Mouse (Mus musculus): Measurements from ENCODE around the gene Tpcn1. TPM values are rescaled to one million over a fixed set of nuclear protein-coding genes. Genes with fewer than 3 reads are reported as not detected.

The Tpcn1 gene
- total RNA-seq, 2 experiments from 2014 or later = 29.7 to 35.5 TPM

DNA sequence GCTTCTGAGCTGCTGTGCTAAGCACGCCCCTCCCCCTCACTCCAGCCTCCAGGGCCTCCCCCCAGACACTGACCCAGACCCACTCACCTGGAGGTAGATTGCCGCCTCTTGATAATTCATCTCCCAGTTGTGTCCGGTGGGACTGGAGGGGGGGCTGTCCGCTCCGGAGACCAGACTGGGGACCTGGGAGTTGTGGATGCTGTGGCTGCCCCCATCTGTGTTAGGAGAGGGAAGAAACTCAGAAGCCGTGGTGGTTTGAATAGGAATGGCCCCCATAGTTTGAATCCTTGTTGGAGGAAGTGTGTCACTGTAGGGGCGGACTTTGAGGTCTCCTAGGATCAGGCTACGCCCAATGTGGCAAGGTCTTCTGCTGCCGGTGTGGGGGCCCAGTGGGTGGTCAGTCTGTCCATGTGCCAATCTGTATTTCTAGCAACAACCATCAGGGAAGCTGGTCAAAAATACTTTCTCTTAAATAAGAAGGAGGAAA lies 28.3 kb downstream of the Tpcn1 start:
- DNase-seq = peak; percentile 24 to 36

GRCm38 (mm10) chr5:120558762-120559161 lies 29.7 kb downstream of the Tpcn1 start:
- DNase-seq = peak; percentile 30 to 63

- no peak for DNase-seq
These were observed 30.4 kb downstream of the Tpcn1 start for GRCm38 (mm10) chr5:120558041-120558440.

DNA sequence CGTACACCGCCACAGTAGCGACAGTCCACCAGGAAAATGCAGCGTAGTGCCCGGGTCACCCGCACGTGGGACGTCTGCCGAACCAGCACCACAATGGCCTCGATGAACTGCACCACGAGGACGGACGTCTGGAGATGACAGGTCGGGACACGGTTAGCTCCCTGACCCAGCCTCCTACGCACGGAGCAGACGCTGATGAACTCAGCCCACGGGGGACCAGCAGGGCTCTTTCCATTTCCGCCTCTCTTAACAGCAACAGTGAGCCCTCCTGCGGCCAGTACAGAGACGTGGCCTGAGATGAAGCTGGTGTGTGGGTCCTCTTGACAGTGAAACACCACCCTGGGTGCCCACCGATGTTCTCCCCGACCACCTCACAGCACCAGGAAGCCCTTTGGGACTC lies 32.6 kb downstream of the Tpcn1 start:
- DNase-seq = no peak

- no peak for DNase-seq
These were observed 37.8 kb downstream of the Tpcn1 start for GRCm38 (mm10) chr5:120550673-120551072.

DNA sequence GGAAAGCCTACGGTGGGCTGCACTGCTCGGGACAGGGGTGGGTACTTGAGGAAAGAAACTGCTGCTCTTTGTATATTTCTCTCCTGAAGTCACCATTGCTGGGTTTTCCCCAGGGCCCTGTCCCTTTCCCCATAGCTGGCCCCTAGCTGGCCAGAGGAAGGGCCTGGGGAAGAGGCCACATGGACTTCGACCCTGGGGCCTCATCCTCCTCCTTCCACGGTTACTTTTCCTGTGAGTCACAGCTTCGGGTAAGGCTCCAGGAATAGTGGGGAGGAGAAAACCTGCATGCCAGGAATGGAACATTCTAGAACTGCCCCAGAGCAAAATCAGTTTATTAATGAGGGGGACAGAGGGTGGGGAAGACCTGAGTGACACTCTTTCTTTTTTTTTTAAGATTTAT lies 38.3 kb downstream of the Tpcn1 start:
- DNase-seq = no peak

DNA sequence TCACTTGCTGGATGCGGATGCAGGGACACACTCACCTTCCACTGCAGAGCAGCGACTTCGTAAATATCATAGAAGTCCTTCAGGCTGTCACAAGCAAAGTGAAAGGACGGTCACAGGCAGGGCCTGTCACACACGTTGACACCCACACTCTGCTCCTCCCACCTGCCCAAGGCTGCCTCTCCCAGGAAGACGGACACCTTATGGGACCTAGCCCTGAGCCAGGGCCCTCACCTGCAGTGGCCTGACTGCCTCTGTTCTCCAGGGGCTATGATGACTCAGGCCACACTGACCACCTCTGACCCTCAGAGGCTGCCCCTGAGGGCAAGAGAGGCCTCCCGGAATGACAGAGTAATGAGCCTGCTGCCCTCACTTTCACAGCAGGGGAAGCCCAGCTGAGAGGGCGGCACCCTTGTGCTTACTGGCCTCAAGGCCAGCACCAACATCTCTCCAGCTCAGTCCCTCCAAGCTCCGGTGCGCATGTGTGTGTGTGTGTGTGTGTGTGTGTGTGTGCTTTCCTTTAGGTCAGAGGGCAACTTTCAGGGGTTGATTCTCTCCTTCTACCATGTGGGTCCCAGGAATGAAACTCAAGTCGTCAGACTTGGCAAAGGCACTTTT lies 40.1 kb downstream of the Tpcn1 start:
- no peak for DNase-seq

DNA sequence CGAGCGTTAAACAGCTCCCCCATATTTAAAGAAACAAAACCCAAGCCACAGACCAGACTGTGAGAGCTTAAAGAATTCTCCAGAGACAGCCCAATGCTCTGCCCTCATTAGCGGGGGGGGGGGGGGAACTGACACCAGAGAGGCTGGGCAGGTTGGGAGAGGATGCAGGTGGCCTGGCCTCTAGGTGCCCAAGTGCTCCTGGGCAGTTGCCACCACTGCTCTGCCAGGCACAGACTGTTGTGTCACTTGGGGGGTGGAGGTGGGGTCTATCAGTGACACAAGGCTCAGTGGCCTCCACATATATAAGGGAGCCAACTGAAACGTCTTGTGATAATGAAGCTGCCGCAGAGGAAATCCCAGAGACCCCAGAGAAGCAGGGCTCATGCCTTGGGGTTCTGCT lies 51.8 kb downstream of the Tpcn1 start:
- no peak for DNase-seq

- DNase-seq = peak; percentile 53 to 62
These were observed 52.4 kb downstream of the Tpcn1 start for GRCm38 (mm10) chr5:120536046-120536445.

DNA sequence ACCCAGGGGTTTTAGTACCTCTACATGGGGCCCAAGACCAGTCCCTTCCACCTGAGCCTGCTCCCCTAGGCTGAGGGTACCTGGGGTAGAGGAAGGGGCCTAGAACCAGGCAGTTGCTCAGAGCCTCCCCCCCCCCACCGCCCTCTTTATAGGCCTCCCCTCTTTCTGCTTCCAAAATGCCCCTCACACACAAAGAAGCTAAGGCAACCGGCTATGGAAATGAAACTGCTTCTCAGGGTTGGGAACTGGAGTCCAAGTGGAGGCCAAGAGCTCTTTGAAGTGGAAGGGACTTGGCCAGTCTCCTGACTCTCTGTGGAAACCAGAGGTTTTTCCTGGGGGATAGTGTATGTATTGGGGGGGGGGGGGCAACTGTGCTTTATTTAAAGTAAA lies 53.8 kb downstream of the Tpcn1 start:
- DNase-seq = no peak

DNA sequence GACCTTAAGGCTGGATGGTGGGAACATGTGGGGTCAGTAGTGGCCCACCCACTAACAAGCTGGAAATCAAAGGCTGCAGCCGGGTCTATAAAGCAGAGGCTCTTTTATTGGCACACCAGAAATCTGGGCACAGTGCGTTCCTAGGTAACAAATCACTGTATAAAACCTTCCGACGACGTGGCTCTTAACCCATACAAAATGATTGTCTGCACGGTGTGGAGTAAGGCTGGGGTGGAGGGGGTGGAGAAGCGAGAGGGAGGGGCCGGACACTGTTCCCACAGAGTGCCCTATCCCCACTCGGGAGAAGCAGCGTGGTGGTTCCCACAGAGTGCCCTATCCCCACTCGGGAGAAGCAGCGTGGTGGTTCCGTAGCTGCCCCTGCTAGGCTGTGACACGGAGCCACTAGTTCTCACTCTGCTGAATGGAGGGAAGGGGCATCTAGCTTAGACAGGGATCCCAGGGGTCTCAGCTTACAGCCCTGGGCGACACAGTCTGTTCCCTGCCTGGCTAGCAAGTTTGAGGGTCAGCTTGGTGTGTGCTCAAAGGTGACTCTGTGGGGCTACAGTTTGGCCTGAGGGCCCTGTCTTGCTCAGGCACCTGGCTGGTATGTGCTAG lies 54.3 kb downstream of the Tpcn1 start:
- DNase-seq = no peak

DNA sequence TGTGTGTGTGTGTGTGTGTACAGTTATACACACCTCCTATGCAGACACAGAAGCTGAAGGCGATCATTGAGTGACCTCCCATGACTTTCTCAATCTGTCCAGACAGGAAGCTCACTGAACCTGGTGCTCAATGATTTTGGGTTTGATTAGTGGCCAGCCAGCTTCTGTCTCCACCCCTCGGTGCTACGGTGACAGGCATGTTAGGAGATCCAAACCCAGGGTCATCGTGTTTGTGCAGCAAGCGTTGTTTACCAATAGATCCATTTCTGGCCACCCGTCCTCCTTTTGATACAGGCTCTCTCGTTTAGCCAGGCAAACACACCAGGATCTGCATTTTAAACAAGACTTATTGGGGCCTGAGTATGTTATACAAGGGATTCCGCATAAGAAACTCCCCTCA lies 56.8 kb downstream of the Tpcn1 start:
- DNase-seq = no peak

- no peak for DNase-seq
These were observed 61.0 kb downstream of the Tpcn1 start for GRCm38 (mm10) chr5:120527296-120527964.

GRCm38 (mm10) chr5:120526311-120526710 lies 62.2 kb downstream of the Tpcn1 start:
- no peak for DNase-seq

DNA sequence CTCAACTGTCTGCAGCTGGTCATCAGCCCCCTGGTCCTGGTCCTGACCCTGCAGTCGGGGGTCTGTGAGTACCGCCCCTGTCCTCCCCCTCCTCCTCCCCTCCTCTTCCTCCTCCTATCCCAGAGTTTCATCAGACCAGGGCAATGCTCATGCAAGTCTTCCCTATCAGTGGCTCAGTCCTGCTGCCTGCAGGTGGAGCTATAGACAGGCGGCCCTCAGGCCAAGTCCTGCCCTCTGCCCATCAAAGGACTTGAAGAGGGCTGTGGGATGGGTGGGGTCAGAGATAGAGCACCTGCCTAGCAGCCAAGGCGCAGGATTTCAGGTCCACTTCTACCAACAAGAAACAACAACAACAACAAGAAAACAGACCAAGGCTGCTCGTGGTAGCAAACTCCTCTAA lies 62.7 kb downstream of the Tpcn1 start:
- no peak for DNase-seq

- DNase-seq = no peak
These were observed 63.7 kb downstream of the Tpcn1 start for GRCm38 (mm10) chr5:120524736-120525135.

DNA sequence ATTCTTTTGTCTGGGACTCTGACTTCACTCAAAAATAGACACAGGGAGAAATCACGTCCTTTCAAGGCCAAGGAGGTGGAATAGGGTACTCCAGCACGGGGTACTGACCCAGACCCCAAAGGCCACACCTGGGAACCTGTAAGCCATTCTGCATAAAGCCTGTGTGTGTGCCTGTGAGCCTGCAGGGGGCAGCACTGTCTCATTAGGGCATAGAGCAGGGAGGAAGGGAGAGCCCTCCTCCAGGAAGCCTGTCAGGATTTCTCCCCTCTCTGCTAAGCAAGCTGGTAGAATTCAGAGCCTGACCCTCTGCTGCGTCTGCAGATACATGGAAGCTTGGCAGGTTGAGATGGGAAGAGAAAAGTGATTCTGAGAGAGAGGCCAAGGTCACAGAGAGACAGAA lies 65.8 kb downstream of the Tpcn1 start:
- DNase-seq = peak in 1 of 2 experiments; percentile 53

DNA sequence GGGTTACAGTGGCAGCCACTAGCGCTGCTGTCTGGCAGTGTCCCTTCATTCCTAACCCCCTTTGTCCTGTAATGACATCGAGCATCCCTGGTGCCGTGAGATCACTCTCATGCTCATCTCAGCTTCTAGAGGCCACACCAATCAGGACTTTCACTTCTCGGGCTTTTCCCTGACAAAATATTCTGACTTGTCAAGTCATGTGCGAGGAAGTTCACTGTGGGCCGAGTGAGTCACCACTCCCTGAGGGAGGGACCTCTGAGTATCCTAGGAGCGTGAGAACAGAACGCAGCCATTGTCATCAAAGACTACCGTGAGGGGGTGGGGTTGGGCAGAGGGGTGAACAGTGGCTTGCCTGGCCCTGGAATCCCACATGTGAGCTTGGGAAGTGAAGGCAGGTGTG lies 70.9 kb downstream of the Tpcn1 start:
- peak; percentile 81 to 88 for DNase-seq

- DNase-seq = peak; percentile 76 to 77
These were observed 72.1 kb downstream of the Tpcn1 start for GRCm38 (mm10) chr5:120516221-120516984.

- no peak for DNase-seq
These were observed 73.0 kb downstream of the Tpcn1 start for GRCm38 (mm10) chr5:120515451-120515850.

DNA sequence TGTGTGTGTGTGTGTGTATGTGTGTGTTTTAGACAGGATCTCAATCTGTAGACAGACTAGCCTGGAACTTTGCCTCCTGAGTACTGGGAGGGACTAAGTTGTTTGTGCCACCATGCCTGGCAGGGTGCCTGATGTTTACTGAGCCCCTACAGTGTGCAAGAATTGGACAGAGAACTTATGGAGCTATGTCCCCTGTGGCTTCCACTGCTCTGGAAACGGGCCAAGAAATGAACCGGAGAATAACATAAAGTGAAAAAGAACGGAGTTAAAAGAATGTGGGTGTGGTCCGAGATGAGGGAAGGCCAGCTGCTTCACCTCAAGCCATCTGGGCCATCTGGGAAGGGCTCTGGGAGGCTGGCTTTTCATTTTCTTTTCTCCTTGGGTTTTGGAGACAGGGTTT lies 73.7 kb downstream of the Tpcn1 start:
- peak in 1 of 2 experiments; percentile 57 for DNase-seq

DNA sequence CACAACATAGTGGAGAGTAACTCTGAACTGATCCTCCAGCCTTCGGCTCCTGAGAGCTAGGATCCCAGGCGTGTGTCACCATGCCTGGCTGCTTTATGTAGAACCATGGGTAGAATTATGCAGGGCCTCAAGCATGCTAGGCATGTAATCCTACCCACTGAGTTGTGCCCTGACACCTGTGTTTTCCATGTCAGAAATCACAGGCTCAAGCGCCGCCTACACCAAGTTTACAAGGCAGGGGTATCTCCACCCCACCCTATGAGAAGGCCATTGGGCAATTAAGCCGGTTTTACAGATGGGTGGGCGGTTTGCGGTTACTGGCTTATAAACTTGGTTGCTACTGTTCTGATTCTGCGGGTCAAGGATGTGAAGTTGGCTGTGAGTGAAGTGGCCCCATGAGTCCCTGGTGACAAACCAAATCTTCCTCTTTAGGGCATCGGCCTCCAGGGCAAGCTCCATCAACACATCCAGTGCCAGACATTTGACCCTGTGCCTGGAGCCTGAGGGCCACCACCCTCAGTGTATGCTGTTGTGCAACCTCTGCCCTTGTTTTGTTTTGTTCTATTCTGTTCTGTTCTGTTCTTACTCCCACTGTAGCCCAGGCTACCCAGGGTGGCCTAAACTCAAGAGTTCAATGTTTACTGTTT lies 74.3 kb downstream of the Tpcn1 start:
- DNase-seq = peak; percentile 54 to 56

All from heart, adult 18-20 months (tissue).